Mouse (Mus musculus) CH12.LX (cell line): ENCODE measurements at regions not wholly inside any gene's neighbourhood (a gene's known extent, or its start where the extent isn't known, plus 50 kb on each side); places are given as distances from the start of the nearest gene placed in this dataset.

Source experiments
- DNase-seq: peaks from one replicate; pipeline ENCODE4 v3.0.0-alpha.2; 2013; ENCODE audit errors: extremely low read depth
- H3K27ac ChIP-seq: 2 replicates; pipeline ENCODE4 v1.5.1; 2012; ENCODE audit warnings: low read depth, mild to moderate bottlenecking, control low read depth, moderate library complexity; ENCODE audit not compliant: insufficient read depth
- H3K27me3 ChIP-seq: replicated peaks from 2 replicates; pipeline ENCODE3; 2012; ENCODE audit warnings: inconsistent platforms
- H3K36me3 ChIP-seq, 2 experiments: replicated peaks in 1 of 2; 2 replicates each; pipeline versions ENCODE3 to v1.6.1; 2012; ENCODE audit warnings: inconsistent platforms in 1 of 2, low read length in 1 of 2, mild to moderate bottlenecking in 1 of 2, mixed read lengths in 1 of 2, moderate library complexity in 1 of 2; ENCODE audit not compliant: control insufficient read depth in 1 of 2, insufficient read depth in 1 of 2
- H3K4me1 ChIP-seq, 2 experiments: 2 replicates each; pipeline ENCODE4 v1.6.1; 2012; ENCODE audit warnings: inconsistent platforms in 1 of 2, moderate library complexity in 1 of 2; ENCODE audit not compliant: insufficient read depth in 2 of 2, control insufficient read depth in 1 of 2
- H3K4me2 ChIP-seq: 2 replicates; pipeline ENCODE4 v1.6.1; 2012; ENCODE audit warnings: low read depth, mild to moderate bottlenecking, control low read depth; ENCODE audit not compliant: poor library complexity, insufficient read depth, severe bottlenecking
- H3K4me3 ChIP-seq, 3 experiments: fragments of 150-350 bp in 1 of 3; sonication (generic) in 1 of 3; replicated peaks in 1 of 3; 2 replicates each; pipeline versions ENCODE3 to v1.5.1; 2011 to 2012; ENCODE audit warnings: low read depth in 2 of 3, low read length in 2 of 3, mild to moderate bottlenecking in 2 of 3, moderate library complexity in 2 of 3, control low read depth in 1 of 3, improper control_type of control experiment in 1 of 3, inconsistent platforms in 1 of 3, mixed read lengths in 1 of 3; ENCODE audit not compliant: poor library complexity in 1 of 3
- H3K79me2 ChIP-seq: replicated peaks from 2 replicates; pipeline ENCODE4 v1.6.1; 2012; ENCODE audit warnings: mild to moderate bottlenecking, moderate library complexity; ENCODE audit not compliant: control insufficient read depth, poor library complexity, insufficient read depth, severe bottlenecking; ENCODE audit errors: extremely low read depth
- H3K9ac ChIP-seq: 2 replicates; pipeline ENCODE4 v1.6.1; 2012; ENCODE audit warnings: low read depth, mild to moderate bottlenecking, control low read depth, moderate library complexity; ENCODE audit not compliant: insufficient read depth
- H3K9me3 ChIP-seq: replicated peaks from 2 replicates; pipeline ENCODE3; 2012; ENCODE audit warnings: low read length, inconsistent platforms, mixed read lengths
- BHLHE40 ChIP-seq: IDR thresholded peaks from 2 replicates; pipeline ENCODE4 v1.6.1; 2011; ENCODE audit warnings: mild to moderate bottlenecking, low read depth, low read length, improper control_type of control experiment
- CHD1 ChIP-seq: IDR thresholded peaks from 2 replicates; pipeline ENCODE4 v1.6.1; 2012; ENCODE audit warnings: low read depth, low read length, improper control_type of control experiment, inconsistent platforms
- CHD2 ChIP-seq: IDR thresholded peaks from 2 replicates; pipeline ENCODE4 v1.6.1; 2011; ENCODE audit warnings: low read length, improper control_type of control experiment
- CTCF ChIP-seq, 2 experiments: IDR thresholded peaks in 1 of 2; conservative IDR thresholded peaks in 1 of 2; 2 replicates each; pipeline ENCODE4 v1.5.1; 2011 to 2012; ENCODE audit warnings: low read depth in 2 of 2, low read length in 2 of 2, improper control_type of control experiment in 1 of 2, inconsistent platforms in 1 of 2, mild to moderate bottlenecking in 1 of 2, moderate library complexity in 1 of 2
- E2F4 ChIP-seq: IDR thresholded peaks from 2 replicates; pipeline ENCODE4 v1.6.1; 2011; ENCODE audit warnings: low read depth, low read length, improper control_type of control experiment; ENCODE audit not compliant: insufficient replicate concordance
- ELF1 ChIP-seq: IDR thresholded peaks from 2 replicates; pipeline ENCODE4 v1.6.1; 2014; ENCODE audit warnings: low read depth, mild to moderate bottlenecking, inconsistent platforms, low read length, improper control_type of control experiment
- ETS1 ChIP-seq: conservative IDR thresholded peaks from 2 replicates; pipeline ENCODE4 v1.6.1; 2012; ENCODE audit warnings: low read depth, mild to moderate bottlenecking, inconsistent platforms, low read length, improper control_type of control experiment, moderate library complexity
- GABPA ChIP-seq: IDR thresholded peaks from 2 replicates; pipeline ENCODE4 v1.6.1; 2012; ENCODE audit warnings: low read depth, low read length, improper control_type of control experiment, inconsistent platforms; ENCODE audit not compliant: insufficient replicate concordance
- HCFC1 ChIP-seq: IDR thresholded peaks from 2 replicates; pipeline ENCODE4 v1.6.1; 2012; ENCODE audit warnings: low read depth, mild to moderate bottlenecking, inconsistent platforms, low read length, improper control_type of control experiment
- IRF4 ChIP-seq: IDR thresholded peaks from 2 replicates; pipeline ENCODE4 v1.6.1; 2014; ENCODE audit warnings: low read depth, mild to moderate bottlenecking, inconsistent platforms, low read length, improper control_type of control experiment
- JUN ChIP-seq: IDR thresholded peaks from 2 replicates; pipeline ENCODE4 v1.6.1; 2011; ENCODE audit warnings: low read depth, mild to moderate bottlenecking, low read length, improper control_type of control experiment, moderate library complexity; ENCODE audit not compliant: insufficient read depth
- MAFK ChIP-seq: IDR thresholded peaks from 2 replicates; pipeline ENCODE4 v1.6.1; 2011; ENCODE audit warnings: low read length, improper control_type of control experiment; ENCODE audit not compliant: insufficient replicate concordance
- MAX ChIP-seq: IDR thresholded peaks from 2 replicates; pipeline ENCODE4 v1.6.1; 2011; ENCODE audit warnings: low read length, improper control_type of control experiment
- MAZ ChIP-seq: IDR thresholded peaks from 2 replicates; pipeline ENCODE4 v1.6.1; 2012; ENCODE audit warnings: low read depth, mild to moderate bottlenecking, inconsistent platforms, low read length, improper control_type of control experiment, moderate library complexity
- MEF2A ChIP-seq: IDR thresholded peaks from 2 replicates; pipeline ENCODE4 v1.6.1; 2014; ENCODE audit warnings: low read depth, mild to moderate bottlenecking, inconsistent platforms, low read length, improper control_type of control experiment, borderline replicate concordance
- MXI1 ChIP-seq: IDR thresholded peaks from 2 replicates; pipeline ENCODE4 v1.6.1; 2011; ENCODE audit warnings: mild to moderate bottlenecking, low read depth, low read length, improper control_type of control experiment
- MYC ChIP-seq: IDR thresholded peaks from 2 replicates; pipeline ENCODE4 v1.6.1; 2011; ENCODE audit warnings: low read depth, mild to moderate bottlenecking, improper control_type of control experiment, low read length
- NELFE ChIP-seq: IDR thresholded peaks from 2 replicates; pipeline ENCODE4 v1.6.1; 2011; ENCODE audit warnings: low read depth, low read length, improper control_type of control experiment
- PAX5 ChIP-seq: IDR thresholded peaks from 2 replicates; pipeline ENCODE4 v1.6.1; 2012; ENCODE audit warnings: low read length, inconsistent platforms, mixed read lengths
- POLR2A ChIP-seq: IDR thresholded peaks from 2 replicates; pipeline ENCODE4 v1.6.1; 2011; ENCODE audit warnings: low read depth, mild to moderate bottlenecking, improper control_type of control experiment, low read length
- POLR2AphosphoS2 ChIP-seq: IDR thresholded peaks from 2 replicates; pipeline ENCODE4 v1.6.1; 2011; ENCODE audit warnings: low read depth, low read length, improper control_type of control experiment
- RAD21 ChIP-seq: IDR thresholded peaks from 2 replicates; pipeline ENCODE4 v1.6.1; 2011; ENCODE audit warnings: low read depth, mild to moderate bottlenecking, low read length, improper control_type of control experiment, moderate library complexity
- RCOR1 ChIP-seq: conservative IDR thresholded peaks from 2 replicates; pipeline ENCODE4 v1.6.1; 2012; ENCODE audit warnings: low read depth, mild to moderate bottlenecking, inconsistent platforms, low read length, improper control_type of control experiment
- SMC3 ChIP-seq: IDR thresholded peaks from 2 replicates; pipeline ENCODE4 v1.6.1; 2011; ENCODE audit warnings: low read depth, low read length, improper control_type of control experiment
- TBP ChIP-seq: conservative IDR thresholded peaks from 2 replicates; pipeline ENCODE4 v1.6.1; 2011; ENCODE audit warnings: low read depth, low read length, improper control_type of control experiment
- TCF12 ChIP-seq: IDR thresholded peaks from 2 replicates; pipeline ENCODE4 v1.6.1; 2014; ENCODE audit warnings: low read depth, mild to moderate bottlenecking, inconsistent platforms, low read length, improper control_type of control experiment
- UBTF ChIP-seq: IDR thresholded peaks from 2 replicates; pipeline ENCODE4 v1.6.1; 2012; ENCODE audit warnings: low read depth, mild to moderate bottlenecking, inconsistent platforms, low read length, improper control_type of control experiment, moderate library complexity
- USF1 ChIP-seq: IDR thresholded peaks from 2 replicates; pipeline ENCODE4 v1.6.1; 2014; ENCODE audit warnings: low read depth, mild to moderate bottlenecking, inconsistent platforms, low read length, improper control_type of control experiment
- ZKSCAN1 ChIP-seq: IDR thresholded peaks from 2 replicates; pipeline ENCODE4 v1.6.1; 2012; ENCODE audit warnings: low read depth, inconsistent platforms, low read length, improper control_type of control experiment, borderline replicate concordance
- ZMIZ1 ChIP-seq: IDR thresholded peaks from 2 replicates; pipeline ENCODE4 v1.6.1; 2012; ENCODE audit warnings: low read depth, mild to moderate bottlenecking, inconsistent platforms, low read length, improper control_type of control experiment
- ZNF384 ChIP-seq: IDR thresholded peaks from 2 replicates; pipeline ENCODE4 v1.6.1; 2012; ENCODE audit warnings: low read depth, low read length, improper control_type of control experiment, inconsistent platforms
- dilution Hi-C: fragments of 300-500 bp; cut with MboI; formaldehyde crosslinking; loops from 2 replicates; pipeline ENCODE4 v1.14.3; 2020; ENCODE audit warnings: low sequenced_read_pairs; ENCODE audit not compliant: extremely low pct_unique_long_range_greater_than_20kb, extremely low pct_ligation_motif_present
- in situ Hi-C: fragments of 300-500 bp; cut with MboI; formaldehyde crosslinking; loops from 3 replicates; pipeline ENCODE4 v1.14.3; 2019; ENCODE audit warnings: low sequenced_read_pairs, low pct_ligation_motif_present, low pct_unique_long_range_greater_than_20kb, mixed read lengths

DNA sequence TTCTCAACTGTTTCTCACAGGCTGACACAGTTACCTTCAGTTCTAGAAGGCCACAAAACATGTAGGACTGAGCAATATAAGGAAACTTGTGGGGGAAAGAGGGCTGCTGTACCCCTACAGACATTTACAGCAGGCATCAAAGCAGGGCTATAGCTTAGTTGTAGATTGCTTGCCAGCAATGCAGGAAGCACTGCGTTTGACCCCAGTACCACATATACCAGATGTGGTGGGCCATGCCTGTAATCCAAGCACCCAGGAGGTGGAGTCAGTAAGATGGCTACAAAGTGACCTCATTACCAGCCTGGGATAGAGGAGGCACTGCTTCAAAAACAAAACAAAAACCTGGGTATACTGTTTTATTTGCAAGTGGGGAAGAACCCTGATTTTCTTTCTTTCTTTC, 165.3 kb upstream of the Bcl6 start:
- Histone ChIP-seq H3K9me3 (no peaks in the 10 kb centered on the region), H3K79me2 (no peaks in the 10 kb centered on the region), H3K27ac (no peak overlapping the region), H3K4me1 (peaks cover 5 to 33% of the 10 kb centered on the region in 2 experiments; a peak in 3 of 4 replicates), H3K27me3 (peaks cover 78% of the 10 kb centered on the region), H3K4me3 (no peak overlapping the region), H3K9ac (no peak overlapping the region), H3K36me3 (no peaks in the 10 kb centered on the region), H3K4me2 (no peak overlapping the region)
- no peak for TF ChIP-seq CHD2
- no peak for TF ChIP-seq TCF12
- no peak for TF ChIP-seq NELFE
- TF ChIP-seq RCOR1: no peak
- no peak for TF ChIP-seq PAX5
- no peak for TF ChIP-seq MEF2A
- TF ChIP-seq MXI1: no peak
- no peak for TF ChIP-seq MAZ
- no peak for TF ChIP-seq MAFK
- no peak for TF ChIP-seq UBTF
- no peak for TF ChIP-seq POLR2A
- no peak for TF ChIP-seq RAD21
- no peak for TF ChIP-seq CHD1
- dilution Hi-C loops: no loop called here
- in situ Hi-C loops: no loop called here
- DNase-seq: no peak

DNA sequence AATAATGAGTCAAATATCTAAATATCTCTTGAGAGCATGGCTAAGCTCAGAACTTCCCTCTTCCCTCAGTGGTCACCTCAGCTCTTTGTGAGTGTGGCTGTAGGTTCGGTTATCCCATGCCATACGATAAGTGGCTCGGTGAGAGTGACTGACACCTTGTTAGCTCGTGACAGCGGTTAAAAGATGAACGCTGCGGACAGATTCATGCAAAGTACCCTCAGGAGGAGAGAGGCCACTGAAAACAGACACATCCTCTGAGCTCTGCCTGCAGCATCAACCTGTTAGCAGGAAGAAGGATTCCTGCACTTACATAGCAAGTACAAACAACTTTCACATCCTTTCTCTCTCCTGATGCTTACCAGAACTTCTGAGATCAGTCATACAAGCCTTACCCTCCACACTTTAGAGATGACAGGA, 163.2 kb upstream of the Bcl6 start:
- H3K79me2 ChIP-seq: no peaks in the 10 kb centered on the region
- dilution Hi-C loops (no loop called here), in situ Hi-C loops (no loop called here)
- H3K36me3 ChIP-seq: no peaks in the 10 kb centered on the region
- peaks cover 5 to 33% of the 10 kb centered on the region in 2 experiments; a peak in 3 of 4 replicates for H3K4me1 ChIP-seq
- H3K9ac ChIP-seq: no peak overlapping the region
- H3K9me3 ChIP-seq: no peaks in the 10 kb centered on the region
- H3K4me3 ChIP-seq: no peak overlapping the region
- peaks cover 78% of the 10 kb centered on the region for H3K27me3 ChIP-seq
- peak; percentile 94 for DNase-seq
- H3K27ac ChIP-seq: no peak overlapping the region
- H3K4me2 ChIP-seq: peak overlapping the region; percentile 86
- no peak for TF ChIP-seq ZMIZ1
- no peak; the same call in none of the 2 replicates for TF ChIP-seq RAD21
- TF ChIP-seq HCFC1: no peak
- TF ChIP-seq ETS1: peak; percentile 60
- no peak for TF ChIP-seq CTCF (conservative IDR thresholded peaks at IDR 0.05 in 1 of 2, IDR thresholded peaks at IDR 0.05 in 1 of 2; ENCODE audit: low read depth in 2 of 2, low read length in 2 of 2)
- TF ChIP-seq UBTF: no peak
- no peak for TF ChIP-seq MAZ
- TF ChIP-seq PAX5: no peak
- no peak for TF ChIP-seq GABPA
- TF ChIP-seq ZNF384: 0 out of 2 replicates have a peak, but pooled peaks have one; percentile 50
- TF ChIP-seq POLR2A: no peak
- TF ChIP-seq POLR2AphosphoS2: no peak
- no peak for TF ChIP-seq MAX
- peak; percentile 80 for TF ChIP-seq MAFK
- TF ChIP-seq ZKSCAN1: no peak
- TF ChIP-seq CHD1: no peak
- TF ChIP-seq USF1: no peak
- peak; percentile 50 for TF ChIP-seq MEF2A
- peak; percentile 28; the same call in 1 of the 2 replicates for TF ChIP-seq MYC
- no peak for TF ChIP-seq NELFE
- TF ChIP-seq CHD2: no peak; the same call in 1 of the 2 replicates
- TF ChIP-seq SMC3: peak; percentile 13; the same call in 1 of the 2 replicates
- TF ChIP-seq TBP: 0 out of 2 replicates have a peak, but pooled peaks have one; percentile 16
- no peak for TF ChIP-seq ELF1
- peak; percentile 86 for TF ChIP-seq IRF4
- peak; percentile 54 for TF ChIP-seq TCF12
- TF ChIP-seq RCOR1: no peak
- TF ChIP-seq E2F4: no peak
- TF ChIP-seq JUN: peak; percentile 79
- peak; percentile 97 for TF ChIP-seq BHLHE40
